Mouse (Mus musculus) heart, postnatal 14 days (tissue): ENCODE measurements at regions not wholly inside any gene's neighbourhood (a gene's known extent, or its start where the extent isn't known, plus 50 kb on each side); places are given as distances from the start of the nearest gene placed in this dataset.
A peak's percentile ranks its signal among the peaks of the same experiment; 100 is the strongest.

Experiments used
- DNase-seq, 2 experiments: peaks; one replicate each; pipeline ENCODE4 v3.0.0; 2021 to 2022
- intact Hi-C: fragments of 180-260 bp; cut with DNase I; formaldehyde crosslinking; loops from one replicate; pipeline ENCODE4 v1.15.1; 2025

DNA sequence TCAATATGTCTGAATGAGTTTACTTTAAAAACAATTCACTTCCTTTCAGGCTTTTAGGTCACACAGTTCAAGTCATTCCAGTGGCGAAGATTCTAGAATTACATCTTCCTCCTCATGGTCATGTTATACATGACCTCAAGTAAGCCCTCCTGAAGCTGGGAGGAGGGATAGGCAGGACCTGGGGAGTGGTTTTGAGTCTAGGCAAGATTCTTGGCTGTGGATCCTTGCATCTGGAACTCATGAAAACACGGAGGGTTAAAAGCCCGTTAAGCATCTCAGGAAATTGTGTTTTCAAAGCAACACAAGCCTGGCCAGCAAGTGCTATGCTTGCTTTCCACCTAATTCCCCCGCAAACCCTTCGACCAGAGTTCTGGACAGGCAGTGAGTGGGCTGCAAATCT, 323.0 kb upstream of the Nr5a2 start:
- intact Hi-C loops, result no loop called here

DNA sequence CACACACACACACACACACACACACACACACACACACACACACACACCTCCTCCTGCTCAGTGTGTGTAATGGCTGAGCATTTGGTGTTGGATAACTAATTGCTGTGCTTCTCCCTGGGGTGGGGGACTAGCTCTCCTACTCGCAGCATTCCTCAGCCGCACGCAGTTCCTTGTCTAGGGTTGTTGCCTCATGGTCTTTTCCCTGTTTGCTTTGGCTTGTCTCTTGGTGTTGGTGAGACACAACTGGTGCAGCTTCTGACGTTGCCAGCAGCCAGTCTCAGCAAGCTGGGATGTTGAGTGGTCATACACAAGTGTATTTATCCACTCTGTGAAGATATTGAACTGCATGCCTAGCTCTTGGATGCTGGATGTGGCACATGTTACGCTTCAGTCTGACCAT, 322.2 kb upstream of the Nr5a2 start:
- intact Hi-C loops, result no loop called here
- peak in 1 of 2 experiments; percentile 3 for DNase-seq

More for the DNA sequence above, 323.0 kb upstream of the Nr5a2 start:
- DNase-seq, result no peak

DNA sequence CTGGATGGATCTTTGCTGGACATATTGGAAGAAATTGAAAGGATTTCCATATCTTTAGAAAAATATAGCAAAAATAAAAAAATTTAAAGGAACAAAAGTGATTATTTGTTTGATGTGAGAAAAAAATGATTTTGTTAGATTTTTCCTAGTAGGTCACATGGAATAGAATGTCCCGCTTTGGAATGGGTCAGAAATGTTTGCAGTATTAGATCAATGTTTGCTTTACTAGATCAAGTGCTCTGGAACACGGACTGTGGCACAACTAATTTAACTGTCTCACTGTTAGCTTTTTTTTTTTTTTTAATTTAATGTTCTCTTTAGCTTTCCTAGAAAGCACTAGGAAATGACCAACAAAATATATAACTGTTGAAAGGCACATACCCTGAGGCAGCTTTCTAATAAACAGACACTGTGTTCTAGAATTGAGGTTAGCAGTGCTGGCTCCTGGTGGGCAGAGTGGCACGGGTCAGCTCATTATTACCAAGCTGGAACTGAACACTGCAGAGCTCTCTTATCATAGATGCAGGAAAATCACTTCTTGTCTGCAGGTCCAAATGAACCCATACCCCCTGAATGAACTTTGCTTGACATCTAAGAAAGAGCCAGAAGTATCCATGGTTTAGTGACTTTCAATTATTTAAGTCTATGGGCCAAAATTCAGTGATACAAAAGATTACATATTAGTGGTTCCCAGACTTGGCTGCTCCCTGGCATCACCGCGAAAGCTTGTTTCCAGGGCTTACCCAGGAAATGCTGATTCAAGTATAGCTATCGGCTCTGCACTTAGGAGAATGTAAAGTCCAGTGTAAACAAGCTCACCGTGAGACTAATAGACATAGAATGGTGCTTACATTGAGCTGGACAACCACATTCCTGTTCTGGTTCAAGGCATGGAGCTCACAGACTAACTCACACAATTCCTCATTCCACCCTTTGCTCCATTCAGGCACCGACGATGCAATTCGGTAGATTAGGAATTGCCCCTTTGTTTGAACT, 320.4 kb upstream of the Nr5a2 start:
- intact Hi-C loops, result no loop called here
- no peak for DNase-seq

DNA sequence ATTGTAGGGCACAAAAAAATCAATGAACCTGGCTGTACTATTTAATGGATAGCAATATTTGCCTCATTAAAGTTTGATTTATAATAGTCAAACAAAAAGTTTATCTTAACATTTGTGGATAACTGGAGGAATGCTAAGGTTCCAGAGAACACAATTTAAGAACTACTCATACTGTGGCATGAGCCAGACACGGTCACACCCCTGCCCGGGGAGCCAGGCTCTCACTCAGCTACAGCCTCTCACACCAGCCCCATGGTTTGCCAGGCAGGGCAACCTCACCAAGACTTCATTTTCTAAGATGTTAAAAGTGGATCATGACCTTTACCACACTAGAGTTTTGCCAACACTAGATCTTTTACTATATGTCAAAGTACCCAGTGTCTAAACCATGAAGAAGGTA, 319.7 kb upstream of the Nr5a2 start:
- no peak for DNase-seq
- intact Hi-C loops, result no loop called here

DNA sequence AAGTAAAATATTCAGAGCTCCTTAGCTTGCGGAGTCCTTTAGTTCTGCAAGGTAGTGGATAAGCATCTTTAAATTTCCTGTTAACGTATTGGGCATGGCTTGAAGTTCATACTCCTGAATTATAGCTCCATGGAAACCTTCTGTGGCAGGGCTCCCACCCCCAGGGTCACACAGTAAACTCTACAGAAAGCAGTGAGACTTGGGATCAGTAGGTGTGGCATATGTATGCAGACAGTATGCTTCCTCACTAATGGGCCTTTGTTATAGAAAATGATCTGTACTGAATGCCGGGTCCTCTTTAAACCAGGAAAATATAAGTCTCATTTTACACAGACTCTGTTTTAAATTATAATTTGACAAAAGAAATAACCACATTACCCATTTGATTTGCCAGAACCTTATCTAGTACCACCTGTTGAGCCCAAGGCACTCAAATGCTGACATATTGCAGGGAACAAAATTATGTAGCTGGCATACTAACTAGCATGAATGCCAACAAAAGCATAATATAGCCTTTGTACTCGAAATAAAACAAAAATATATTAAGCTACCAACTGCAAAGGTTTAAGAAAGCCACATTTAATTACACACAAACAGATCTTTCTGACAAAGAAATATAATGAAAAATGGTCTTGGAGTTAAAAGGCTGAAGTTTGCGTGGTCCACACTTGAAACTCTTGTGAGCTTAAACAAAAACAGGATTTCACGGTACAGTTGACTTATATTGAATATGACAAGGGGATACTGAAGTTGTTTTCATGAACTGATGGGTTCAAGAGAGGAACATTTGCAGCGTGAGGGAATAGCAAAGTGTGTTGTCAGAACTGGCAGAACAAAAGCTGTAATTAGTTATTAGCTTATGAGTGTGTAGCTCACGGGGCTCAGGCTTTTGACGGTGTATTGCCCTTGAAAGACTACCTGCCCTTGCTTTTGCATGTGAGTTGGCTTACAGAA, 310.7 kb upstream of the Nr5a2 start:
- no peak for DNase-seq
- intact Hi-C loops, result no loop called here

DNA sequence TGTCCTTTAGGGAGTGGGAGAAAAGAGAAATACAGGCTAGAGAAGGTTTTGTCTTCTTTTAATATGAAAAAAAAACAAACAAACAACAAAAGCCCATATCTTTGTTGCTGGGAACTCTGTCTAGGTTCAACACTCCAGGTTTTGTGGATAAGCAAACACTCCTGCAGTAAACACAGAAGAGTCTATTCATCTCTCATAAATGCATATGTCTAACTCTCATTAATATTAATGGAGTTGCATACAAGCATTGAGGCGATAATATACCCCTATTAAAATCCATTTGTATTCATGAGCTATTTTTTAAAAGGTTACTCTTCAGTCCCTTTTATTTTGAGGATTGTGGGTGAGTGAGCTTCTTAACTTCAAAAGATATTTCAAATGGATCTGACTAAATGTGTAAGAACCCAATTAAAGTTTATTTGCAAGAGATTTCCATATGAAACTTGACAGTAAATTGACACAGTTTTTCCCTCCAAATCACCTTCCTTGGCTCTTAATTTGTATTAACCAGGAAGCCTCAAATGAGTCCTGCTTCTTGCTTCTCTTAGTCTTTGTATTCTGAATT, 302.6 kb upstream of the Nr5a2 start:
- intact Hi-C loops, result no loop called here
- no peak for DNase-seq

DNA sequence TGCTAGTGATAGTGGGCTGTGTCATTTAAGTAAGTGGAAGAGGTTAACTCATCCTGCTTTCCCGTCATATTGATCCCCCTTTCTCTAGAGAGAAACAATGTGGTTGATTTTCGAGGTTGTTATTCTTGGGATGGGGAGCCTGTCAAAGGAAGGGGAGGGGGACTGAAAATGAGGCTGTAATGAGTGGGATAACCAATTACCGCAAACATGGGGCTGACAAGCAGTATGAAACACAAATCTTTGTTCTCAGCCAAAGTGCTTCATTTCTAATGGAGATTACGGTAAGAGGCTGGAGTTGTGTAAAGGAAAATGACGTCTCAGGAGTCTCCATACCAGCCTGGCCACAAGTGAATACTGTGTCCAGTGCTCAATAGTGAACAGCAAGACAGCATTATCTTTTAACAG, 301.9 kb upstream of the Nr5a2 start:
- intact Hi-C loops, result no loop called here
- DNase-seq, result no peak

DNA sequence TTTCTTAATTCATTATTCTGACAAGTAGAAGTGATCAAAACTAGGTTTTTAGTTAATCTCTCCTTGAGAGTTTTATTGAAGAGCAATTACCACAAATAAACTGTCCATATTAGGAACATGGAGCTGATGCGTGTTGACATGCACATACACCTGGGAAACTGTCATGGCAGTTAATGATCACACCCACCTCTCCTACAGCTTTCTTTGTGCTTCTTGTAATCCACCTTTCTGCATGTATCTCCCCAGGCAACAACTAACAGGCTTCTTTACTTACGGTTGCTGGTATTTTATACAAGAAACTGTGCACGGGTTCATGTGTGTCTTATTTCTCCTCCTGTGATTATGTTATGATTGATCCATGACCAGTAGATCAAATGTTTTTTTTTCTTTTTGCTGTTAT, 296.0 kb upstream of the Nr5a2 start:
- intact Hi-C loops, result no loop called here

DNA sequence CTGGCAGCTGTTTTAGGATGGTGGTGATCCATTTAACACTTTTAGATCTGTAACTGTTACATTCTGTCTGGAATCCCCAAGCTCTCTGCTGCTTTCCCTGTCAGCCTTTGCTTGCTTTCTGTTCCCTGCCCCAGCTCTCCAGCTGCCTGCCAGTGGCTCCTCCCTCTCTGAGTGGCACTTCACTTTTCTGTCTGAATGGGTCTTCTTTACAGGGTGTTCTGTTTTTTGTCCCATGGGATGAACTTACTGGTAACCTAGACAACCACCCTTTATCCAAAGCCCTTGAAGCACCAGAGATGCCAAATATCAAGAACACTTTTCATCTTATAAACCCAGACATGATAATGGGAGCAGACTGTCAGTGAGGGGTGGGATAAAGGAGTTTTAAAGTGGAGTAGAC, 294.8 kb upstream of the Nr5a2 start:
- intact Hi-C loops, result no loop called here
- DNase-seq, result no peak

More for the DNA sequence above, 296.0 kb upstream of the Nr5a2 start:
- DNase-seq, result no peak

DNA sequence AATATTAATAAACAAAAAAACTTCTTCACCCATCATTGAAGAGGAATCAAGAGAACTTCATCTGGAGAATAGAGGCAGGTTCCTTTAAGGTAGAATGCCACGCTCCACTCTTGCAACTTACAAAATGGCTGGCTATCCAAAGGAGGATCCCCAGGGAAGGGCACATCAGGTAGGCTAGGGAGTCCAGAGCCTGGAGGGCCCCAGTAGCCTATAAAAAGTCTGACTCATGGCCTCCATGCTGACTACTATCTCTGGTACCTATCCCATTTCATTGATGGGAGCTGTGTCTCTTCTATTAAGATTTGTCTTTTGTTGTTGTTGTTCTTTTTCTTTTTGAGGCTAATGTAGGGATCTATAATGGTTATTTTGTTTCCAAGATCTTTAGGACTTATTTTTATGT, 294.4 kb upstream of the Nr5a2 start:
- DNase-seq, result no peak
- intact Hi-C loops, result no loop called here

DNA sequence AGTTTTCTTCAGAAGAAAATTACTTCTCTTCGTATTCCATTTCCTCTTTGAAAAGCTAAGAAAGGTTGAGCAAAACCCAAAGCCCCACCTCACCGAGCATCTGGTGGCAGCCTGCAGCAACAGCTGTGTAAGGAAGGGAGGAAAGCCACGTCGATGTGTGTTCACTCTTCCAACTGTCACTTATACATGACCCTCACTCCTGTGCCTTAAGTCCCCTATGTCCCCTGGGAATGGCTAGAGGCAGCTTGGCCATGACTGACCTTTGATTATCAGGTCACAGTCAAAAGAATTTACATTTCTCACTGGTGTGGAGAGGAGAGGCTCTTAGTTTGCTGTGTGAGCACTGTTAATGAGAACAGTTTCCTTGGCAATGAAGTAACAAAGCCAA, 266.8 kb upstream of the Nr5a2 start:
- intact Hi-C loops, result loop anchor here (5.0 to 10.0 kb wide), 3 partner anchors 282 to 818 kb away; no protein-coding TSS in a partner anchor
- DNase-seq, result no peak

DNA sequence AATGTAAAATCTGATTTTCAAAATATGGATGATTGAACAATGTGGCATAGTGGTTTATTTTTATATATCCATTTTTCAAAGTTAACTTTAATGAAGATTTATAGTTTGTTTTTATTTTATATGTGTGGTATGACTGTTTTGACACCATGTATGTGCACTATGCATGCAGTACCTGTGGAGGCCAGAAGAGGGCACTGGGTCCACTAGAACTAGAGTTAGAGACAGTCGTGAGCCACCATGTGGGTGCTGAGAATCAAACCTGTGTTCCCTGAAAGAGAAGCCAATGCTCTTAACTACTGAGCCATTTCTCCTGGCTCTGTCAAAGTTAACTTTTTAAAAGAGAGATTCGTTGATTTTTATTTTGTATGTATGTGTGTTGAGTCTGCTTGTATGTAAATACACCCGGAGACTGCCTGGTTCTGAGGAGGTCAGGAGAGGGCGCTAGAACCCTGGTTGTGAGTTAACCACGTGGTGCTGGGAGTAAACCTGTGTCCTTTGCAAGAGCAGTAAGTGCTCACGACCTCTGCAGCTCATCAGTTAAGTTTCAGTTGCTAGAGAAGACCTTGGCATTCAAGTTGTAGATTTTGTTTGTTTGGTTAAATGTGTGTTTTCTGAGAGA, 266.3 kb upstream of the Nr5a2 start:
- DNase-seq, result no peak
- intact Hi-C loops, result loop anchor here (5.0 to 10.0 kb wide), 3 partner anchors 282 to 818 kb away; no protein-coding TSS in a partner anchor

DNA sequence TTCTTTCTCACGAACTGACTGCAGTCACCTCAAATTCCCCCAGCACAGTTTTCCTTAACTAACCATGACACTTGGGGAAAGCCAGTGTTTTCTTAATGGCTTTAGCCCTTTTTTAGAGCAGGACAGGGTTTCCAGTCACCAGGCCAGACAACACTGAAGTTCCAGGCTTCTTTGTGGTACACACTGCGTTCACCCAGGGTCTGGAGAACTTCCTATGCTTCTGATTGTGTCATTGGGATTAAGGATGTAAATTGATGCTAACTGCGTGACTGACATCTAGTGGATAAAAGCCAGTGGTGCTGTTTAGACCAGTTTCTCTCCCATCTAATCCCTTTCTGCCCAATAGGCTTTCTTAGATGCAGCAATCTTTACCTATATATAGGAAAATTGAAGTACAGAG, 265.2 kb upstream of the Nr5a2 start:
- intact Hi-C loops, result loop anchor here (2.0 to 10.0 kb wide), 4 partner anchors 281 to 819 kb away; no protein-coding TSS in a partner anchor
- peak in 1 of 2 experiments; percentile 31 for DNase-seq

DNA sequence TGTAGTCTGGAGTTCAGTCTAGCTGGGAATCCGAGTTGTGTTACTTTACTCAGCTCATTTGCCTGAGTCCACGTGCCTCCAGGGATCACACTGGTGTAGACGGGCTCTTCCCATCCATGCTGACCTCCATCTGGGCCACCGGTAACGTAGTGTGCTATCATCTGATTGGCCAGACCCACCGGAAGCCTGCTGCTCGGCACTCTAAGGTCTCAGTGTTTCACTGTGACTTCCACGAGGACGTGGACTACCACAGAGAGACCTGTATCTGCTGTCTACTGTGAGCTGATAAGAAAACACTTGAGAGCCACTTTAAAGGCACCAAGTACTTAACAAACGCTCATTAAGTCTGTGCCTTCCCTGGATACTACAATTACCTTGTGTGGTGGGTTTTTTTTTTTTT, 262.8 kb upstream of the Nr5a2 start:
- intact Hi-C loops, result loop anchor here (5.0 to 10.0 kb wide), 3 partner anchors 278 to 822 kb away; no protein-coding TSS in a partner anchor
- DNase-seq, result no peak

DNA sequence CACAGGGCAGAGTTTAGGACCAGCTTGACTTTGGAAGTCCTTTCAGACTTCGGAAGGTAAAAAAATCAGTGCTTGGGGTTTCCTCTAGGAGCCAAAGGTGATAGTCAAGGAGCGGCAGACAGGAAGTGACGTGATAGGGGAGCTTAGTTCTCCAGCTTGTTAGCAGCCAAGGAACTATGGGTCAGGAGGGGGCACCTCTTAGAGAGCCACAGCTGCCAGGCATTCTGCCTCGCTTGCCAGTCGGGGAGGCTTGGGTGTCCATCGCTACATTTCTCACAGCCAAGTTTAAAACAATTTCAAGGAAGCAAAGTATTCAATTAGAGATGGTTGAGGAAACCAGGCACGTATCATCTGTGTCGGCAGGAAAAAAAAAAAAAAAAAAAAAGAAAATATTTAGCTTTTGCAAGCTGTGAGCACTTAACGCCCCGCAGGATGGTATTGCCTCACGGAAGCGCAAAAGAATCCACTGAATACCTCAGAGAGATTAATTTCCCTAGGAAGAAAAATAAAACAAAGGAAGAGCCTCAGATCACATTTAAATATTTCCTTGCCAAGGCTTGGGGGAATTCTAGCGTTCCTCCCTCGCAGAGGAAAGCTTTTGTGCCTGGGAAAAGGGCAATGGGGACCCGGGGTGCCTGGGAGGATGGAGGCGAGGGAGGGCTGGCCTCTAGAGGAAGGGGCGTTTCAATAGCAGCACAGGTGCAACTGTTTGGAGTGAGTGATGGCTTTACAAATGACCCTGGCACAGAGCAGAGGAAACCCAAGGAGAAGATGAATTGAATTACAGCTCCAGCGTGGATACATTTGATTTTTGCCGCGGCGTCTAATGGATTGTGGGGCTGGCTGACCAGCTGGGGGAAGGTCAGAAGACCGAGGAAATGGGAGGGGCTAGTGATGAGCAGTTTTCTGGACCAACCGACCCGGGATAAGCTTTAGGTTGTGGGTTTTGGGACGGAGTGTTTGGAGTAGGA, 261.1 kb upstream of the Nr5a2 start:
- DNase-seq, result peak in 1 of 2 experiments; percentile 15
- intact Hi-C loops, result loop anchor here (5.0 to 10.0 kb wide), 3 partner anchors 277 to 823 kb away; no protein-coding TSS in a partner anchor

DNA sequence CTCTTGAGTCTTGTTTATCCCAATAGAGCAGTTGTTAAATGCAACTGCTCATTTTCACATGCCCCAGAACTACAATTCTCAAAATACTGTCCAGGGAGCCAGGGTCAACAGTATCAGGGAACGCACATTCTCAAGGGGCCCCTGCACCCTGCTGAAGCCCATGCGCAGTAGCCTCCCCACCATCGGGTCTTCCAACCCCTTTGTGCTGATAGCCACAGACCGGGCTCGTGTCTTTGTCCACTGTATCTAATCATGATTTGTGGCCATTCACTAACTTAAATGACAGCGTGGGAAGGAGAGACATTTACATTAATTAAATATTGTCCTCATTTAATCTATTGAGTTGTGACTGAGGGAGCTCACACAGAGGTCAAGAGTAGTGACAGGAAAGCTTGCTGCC, 260.0 kb upstream of the Nr5a2 start:
- DNase-seq, result no peak
- intact Hi-C loops, result loop anchor here (5.0 to 10.0 kb wide), 3 partner anchors 275 to 825 kb away; no protein-coding TSS in a partner anchor

DNA sequence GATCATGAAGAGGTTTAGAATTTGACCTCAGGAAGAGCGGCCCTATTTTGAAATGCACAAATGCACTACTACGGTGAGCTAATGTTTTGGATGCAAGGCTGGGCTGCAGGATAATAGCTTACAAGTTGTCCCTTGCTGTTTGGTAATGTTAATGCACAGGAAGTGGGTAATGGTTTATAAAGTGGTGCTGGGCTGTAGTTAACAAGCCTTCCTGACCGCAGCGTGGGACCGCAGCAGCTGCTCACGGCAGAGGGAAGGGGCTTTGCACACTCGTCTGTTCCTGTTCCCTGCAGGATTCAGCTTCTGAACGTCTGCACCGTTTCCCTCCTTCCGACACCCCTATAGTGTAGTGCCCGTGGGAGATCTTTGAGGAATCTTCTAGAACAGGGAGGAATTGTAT, 258.4 kb upstream of the Nr5a2 start:
- intact Hi-C loops, result no loop called here
- no peak for DNase-seq

DNA sequence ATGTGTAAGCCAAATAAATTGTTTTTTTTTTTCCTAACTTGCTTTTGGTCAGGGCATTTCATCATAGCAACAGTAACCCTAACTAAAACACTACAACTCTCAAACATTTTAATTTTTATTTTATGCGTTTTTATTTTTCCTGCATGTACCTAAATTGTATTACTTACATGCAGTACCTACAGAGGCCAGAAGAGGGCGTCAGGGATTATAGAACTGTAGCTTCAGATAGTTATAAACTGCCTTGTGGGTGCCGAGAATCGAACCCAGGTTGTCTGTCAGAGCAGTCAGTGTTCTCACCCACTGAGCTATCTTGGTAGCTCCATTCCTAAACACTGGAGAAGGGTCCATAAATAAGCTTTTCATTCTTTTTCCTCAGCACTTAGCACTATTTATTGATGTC, 257.8 kb upstream of the Nr5a2 start:
- intact Hi-C loops, result no loop called here
- DNase-seq, result no peak

DNA sequence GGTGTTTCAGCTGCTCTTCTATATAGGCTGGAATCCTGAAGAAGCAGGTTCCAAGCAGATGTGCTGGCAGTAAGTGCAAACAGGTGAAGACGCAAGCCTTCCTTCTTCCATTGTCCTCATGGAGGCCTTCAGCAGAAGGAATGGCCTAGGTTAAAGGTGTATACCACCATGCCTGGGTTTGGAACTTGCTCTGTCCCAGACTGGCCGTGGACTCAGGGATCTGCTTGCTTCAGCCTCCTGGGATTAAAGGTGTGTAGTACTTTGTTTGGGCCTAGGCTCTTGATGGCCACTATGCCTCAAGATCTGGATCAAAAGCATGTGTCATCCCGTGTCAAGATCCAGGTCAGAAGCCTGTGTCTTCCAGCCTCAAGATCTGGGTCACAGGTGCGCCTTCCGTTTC, 257.0 kb upstream of the Nr5a2 start:
- DNase-seq, result no peak
- intact Hi-C loops, result no loop called here
